Mouse (Mus musculus): ENCODE data around the gene Il17c.

DNA sequence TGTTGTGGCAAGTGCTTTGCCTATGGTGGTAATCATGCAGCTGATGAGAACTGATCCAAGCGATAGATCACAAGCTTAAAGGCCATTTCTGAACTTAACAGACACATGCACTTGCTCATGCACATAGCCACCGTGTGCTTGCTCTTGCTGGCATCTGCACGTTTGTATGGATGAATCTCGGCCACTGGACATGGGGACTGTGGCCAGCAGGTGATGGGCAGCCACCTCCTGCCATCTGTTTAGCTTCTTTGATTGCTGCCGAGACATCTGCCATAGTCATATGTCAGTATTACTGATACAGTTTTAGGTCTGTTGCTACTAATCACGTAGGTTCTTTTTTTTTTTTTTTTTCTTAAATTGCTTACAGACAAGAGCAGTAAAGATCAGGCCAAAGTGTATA is 26.5 kb upstream of the Il17c start:
- no peak for TF ChIP-seq EP300 (IDR thresholded peaks at IDR 0.05; ENCODE audit: insufficient read depth, low read depth, low read length)
- TF ChIP-seq CTCF (IDR thresholded peaks at IDR 0.05): no peak

Data from heart, adult 2 months (tissue).